Mouse (Mus musculus) gastrocnemius, postnatal 4 days (tissue): Measurements from ENCODE around the gene Olfr450. TPM values are rescaled to one million over a fixed set of nuclear protein-coding genes. Genes with fewer than 3 reads are reported as not detected.

ENCODE experiments used
- DNase-seq, 2 experiments: peaks; one replicate each; pipeline ENCODE4 v3.0.0; 2021 to 2022; ENCODE audit warnings: low spot score in 2 of 2, mixed read lengths in 2 of 2
- long read RNA-seq, 2 experiments: library from polyadenylated mRNA; stranded (forward); transcript quantifications; one replicate each; pipeline ENCODE4 v2.0.0; 2021
- total RNA-seq, 2 experiments: library from RNA; stranded (reverse); gene quantifications; 2 replicates each; pipeline ENCODE4 v1.2.3; 2021

The Olfr450 gene
- total RNA-seq = not detected
- long read RNA-seq, experiment 1 = 0 reads
- long read RNA-seq, experiment 2 = 0 reads

DNA sequence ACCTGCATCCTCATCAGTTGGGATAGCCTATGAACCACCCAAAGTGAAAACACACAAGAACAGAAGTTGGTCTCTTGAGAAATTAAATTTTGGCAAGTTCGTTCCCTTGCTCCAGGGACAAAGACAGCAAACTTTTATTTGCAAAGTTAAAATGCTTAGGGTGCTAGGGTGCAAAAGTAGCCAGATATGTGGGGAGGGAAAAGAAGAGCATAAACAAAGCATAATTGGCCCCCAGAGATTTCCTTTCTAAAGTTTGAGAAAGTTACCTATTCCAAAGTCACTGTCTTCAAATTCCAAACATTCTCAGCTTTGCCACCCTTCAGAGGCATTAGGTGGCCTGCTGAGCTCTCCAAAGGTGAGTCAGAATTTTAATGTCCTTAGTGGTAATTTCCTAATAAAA lies at the start of gene Olfr450:
Gene Olfr450, plus strand, starts transcription at position 301 of the 400 bp plus-strand sequence.
- no peak for DNase-seq

DNA sequence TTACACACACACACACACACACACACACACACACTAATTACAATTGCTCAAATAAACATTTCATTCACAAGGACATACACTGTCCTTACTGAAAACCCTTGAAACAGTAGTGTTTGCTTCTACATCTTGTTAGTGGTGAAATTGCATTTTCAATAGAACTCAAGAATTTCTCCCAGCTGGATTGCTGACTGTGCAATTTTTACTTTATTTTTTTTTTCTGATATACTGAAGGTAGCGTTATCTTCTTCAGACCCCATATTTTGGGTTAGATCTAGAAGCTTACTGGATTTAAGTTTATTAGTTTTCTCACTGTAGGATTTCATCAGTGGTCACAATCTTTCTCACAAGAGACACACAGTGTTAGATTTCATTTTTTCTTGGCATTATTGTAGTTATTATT lies 34.7 kb upstream of the Olfr450 start:
- DNase-seq = no peak

GRCm38 (mm10) chr6:42784793-42785192 lies 26.9 kb upstream of the Olfr450 start, which contains the start of gene Olfr452:
Gene Olfr452, plus strand, starts transcription at chr6:42785093.
- DNase-seq = no peak

- DNase-seq = no peak
Measured at GRCm38 (mm10) chr6:42790247-42790948, 21.3 kb upstream of the Olfr450 start.

DNA sequence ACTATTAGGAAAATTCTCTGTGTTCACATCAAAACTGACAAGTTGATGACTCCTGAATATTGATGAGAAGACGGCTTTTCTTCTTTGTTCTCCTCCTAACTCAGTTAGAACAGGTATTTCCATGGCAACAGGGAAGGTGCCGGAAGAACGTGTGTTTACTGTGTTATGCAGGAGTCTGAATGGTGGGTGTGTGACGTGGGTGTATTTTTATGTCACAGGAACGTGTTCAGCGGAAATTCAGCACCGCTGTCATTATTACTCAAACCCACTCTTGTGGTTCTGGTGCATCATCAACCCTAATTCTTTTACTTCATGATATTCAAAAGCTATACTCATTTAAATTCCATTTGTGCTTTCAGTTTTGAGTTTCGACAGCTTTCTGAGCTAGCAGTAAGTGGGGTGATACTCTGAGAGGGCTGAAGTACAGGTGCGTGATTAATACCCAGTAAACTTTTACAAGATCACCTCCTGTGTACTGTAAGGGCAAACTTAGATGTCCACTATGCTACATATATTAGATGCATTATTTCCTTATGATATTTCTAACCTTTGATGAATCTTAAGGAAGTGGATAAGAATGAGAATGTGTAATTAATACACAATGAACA lies 20.7 kb upstream of the Olfr450 start:
- DNase-seq = no peak

GRCm38 (mm10) chr6:42794982-42795381 lies 16.8 kb upstream of the Olfr450 start:
- DNase-seq = no peak

DNA sequence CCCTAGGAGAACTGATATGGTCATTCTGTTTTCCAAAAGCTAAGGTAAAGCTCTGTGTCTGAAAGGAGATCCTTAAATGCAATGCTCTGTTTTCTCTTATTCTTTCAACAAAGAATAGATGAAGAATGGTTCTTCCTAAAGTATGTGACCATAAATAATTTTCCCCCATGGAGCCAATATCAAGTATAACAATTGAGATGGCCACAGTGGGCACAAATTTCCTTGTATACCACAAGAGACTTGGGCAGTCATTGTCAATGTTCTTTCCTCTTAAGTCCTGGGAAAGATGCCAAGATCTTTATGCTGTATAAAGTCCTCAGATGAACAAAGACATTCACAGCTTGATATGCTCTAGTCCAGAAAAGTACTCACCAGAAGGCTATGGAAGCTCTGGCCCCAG lies 22.3 kb downstream of the Olfr450 start, which contains the start of gene Olfr449:
Gene Olfr449, plus strand, starts transcription at position 301 of the 400 bp plus-strand sequence.
- no peak for DNase-seq

- DNase-seq = peak in 1 of 2 experiments; percentile 14
Measured at GRCm38 (mm10) chr6:42860222-42860819, 48.6 kb downstream of the Olfr450 start.

Other genes with a start within 250 kb of the Olfr450 start
- not detected for gene Tcaf3, start 214.2 kb upstream of the Olfr450 start, total RNA-seq
- 10 to 100 TPM; 11.7 to 12.3 TPM for gene Tcaf2, start 166.7 kb upstream of the Olfr450 start, total RNA-seq
- 10 to 100 TPM; 54.5 to 54.8 TPM for gene Tcaf1, start 101.9 kb upstream of the Olfr450 start, total RNA-seq
- not detected for gene Olfr453, start 72.6 kb upstream of the Olfr450 start, total RNA-seq
- gene Olfr38, start 55.5 kb upstream of the Olfr450 start, total RNA-seq = not detected
- not detected for gene Olfr452, start 26.8 kb upstream of the Olfr450 start, total RNA-seq
- not detected for gene Olfr449, start 22.4 kb downstream of the Olfr450 start, total RNA-seq
- gene Olfr448, start 78.5 kb downstream of the Olfr450 start, total RNA-seq = not detected
- not detected for gene Olfr447, start 96.9 kb downstream of the Olfr450 start, total RNA-seq
- gene Olfr446, start 109.4 kb downstream of the Olfr450 start, total RNA-seq = not detected
- gene Olfr444, start 137.1 kb downstream of the Olfr450 start, total RNA-seq = not detected